ENCODE assay signal across 7 mouse cellular contexts in genomic region chr17:12327847-12328518, GRCm38 (mm10). TPM values are rescaled to one million over a fixed set of nuclear protein-coding genes. Genes with fewer than 3 reads are reported as not detected.
DNase-seq lines count a peak whose midpoint lies in the region; ATAC-seq and TF ChIP-seq lines count a peak whose summit lies in the region.

No protein-coding gene starts in this region.

- H3K27ac ChIP-seq in intestine, embryonic 14.5 days (ENCODE audit: low read depth): no peak overlapping the region; the same call in 1 of the 2 replicates
- H3K27ac ChIP-seq in lung, postnatal 0 days (ENCODE audit: low read length): peak overlapping the region; percentile 5; the same call in 1 of the 2 replicates

- peak; percentile 84 for DNase-seq in NIH3T3 (ENCODE audit: low read depth)
- peak; percentile 62 for DNase-seq in adrenal gland, adult 8-10 months
- peak; percentile 80 for DNase-seq in gastrocnemius, postnatal 14 days
- peak; percentile 73 for DNase-seq in intestine, embryonic 14.5 days (ENCODE audit: low spot score)
- DNase-seq in lung, postnatal 0 days (ENCODE audit: low spot score): peak; percentile 72
- peak; percentile 46 for DNase-seq in urinary bladder, adult 2 months (ENCODE audit: low spot score)
- DNase-seq in layer of hippocampus, adult 9-10 months (ENCODE audit: low spot score): no peak

- peak overlapping the region; percentile 24; the same call in 1 of the 2 replicates for H3K4me2 ChIP-seq in intestine, embryonic 14.5 days (ENCODE audit: low read length)
- H3K4me2 ChIP-seq in lung, postnatal 0 days (replicated peaks; ENCODE audit: low read depth, low read length): peak overlapping the region; percentile 2; the same call in 1 of the 2 replicates

- H3K9me3 ChIP-seq in intestine, embryonic 14.5 days (ENCODE audit: control insufficient read depth, low read length): no peaks in the 10 kb centered on the region
- H3K9me3 ChIP-seq in lung, postnatal 0 days (ENCODE audit: low read length): no peaks in the 10 kb centered on the region

- WGBS in intestine, embryonic 14.5 days: 19% methylated on average over 14 of the region's 14 CpGs
- WGBS in lung, postnatal 0 days: 23% methylated on average over 14 of the region's 14 CpGs

- TF ChIP-seq EP300 in lung, postnatal 0 days (IDR thresholded peaks at IDR 0.05): peak; percentile 24; the same call in 1 of the 2 replicates

- peak; percentile 48 for ATAC-seq in intestine, embryonic 14.5 days (replicated peaks; ENCODE audit: low FRiP score, low TSS enrichment, low read depth)
- ATAC-seq in lung, postnatal 0 days: peak; percentile 92

- no peak overlapping the region for H3K4me3 ChIP-seq in intestine, embryonic 14.5 days (ENCODE audit: low read depth, low read length)
- no peak overlapping the region for H3K4me3 ChIP-seq in lung, postnatal 0 days (ENCODE audit: low read depth, low read length)

- intact Hi-C loops in gastrocnemius, postnatal 14 days (cut with DNase I; ENCODE audit: low total_unique reads): no loop called here

- no peaks in the 10 kb centered on the region for H3K36me3 ChIP-seq in intestine, embryonic 14.5 days (ENCODE audit: control insufficient read depth, insufficient read depth, low read length)
- H3K36me3 ChIP-seq in lung, postnatal 0 days (ENCODE audit: insufficient read depth, low read length): no peaks in the 10 kb centered on the region

- H3K4me1 ChIP-seq in intestine, embryonic 14.5 days (replicated peaks; ENCODE audit: control insufficient read depth, insufficient read depth, low read length): peaks cover 16% of the 10 kb centered on the region
- 0 out of 2 replicates have a peak, but pooled peaks cover 5% of the 10 kb centered on the region for H3K4me1 ChIP-seq in lung, postnatal 0 days (ENCODE audit: insufficient read depth, low read depth, low read length)

- TF ChIP-seq CTCF in lung, postnatal 0 days (IDR thresholded peaks at IDR 0.05): no peak

- H3K27me3 ChIP-seq in intestine, embryonic 14.5 days (replicated peaks; ENCODE audit: control insufficient read depth, insufficient read depth, low read length): no peaks in the 10 kb centered on the region
- no peaks in the 10 kb centered on the region for H3K27me3 ChIP-seq in lung, postnatal 0 days (replicated peaks; ENCODE audit: insufficient read depth, low read length)

- no peak overlapping the region for H3K9ac ChIP-seq in intestine, embryonic 14.5 days (ENCODE audit: low read length)
- H3K9ac ChIP-seq in lung, postnatal 0 days (replicated peaks; ENCODE audit: low read depth): no peak overlapping the region

RNA-seq across cellular contexts. Expression of gene Map3k4, which starts 9.4 kb away (rescaled TPM):
- 10 to 100 TPM; 25.3 to 39.6 (median 34.3) TPM for total RNA-seq in adrenal gland, adult 8-10 months (2022)
- total RNA-seq in gastrocnemius, postnatal 14 days (2021): 10 to 100 TPM; 15.4 to 22.5 TPM
- 42.6 and 46.8 TPM in 2 replicates for polyA plus RNA-seq in intestine, embryonic 14.5 days (2014; fragmentation: Nextera tagmentation; extraction: Ambion mirVana)
- 32.5 and 35.4 TPM in 2 replicates for polyA plus RNA-seq in lung, postnatal 0 days (2015; fragmentation: Nextera tagmentation; extraction: Ambion mirVana)
- polyA plus RNA-seq in urinary bladder, adult 2 months (2012; rRNA removed): 14.3 and 21.8 TPM in 2 replicates

RNA-seq across cellular contexts. Expression of gene Plg, which starts 50.4 kb away (rescaled TPM):
- total RNA-seq in adrenal gland, adult 8-10 months (2022): under 1 TPM in 3 of 4 experiments, not detected in 1; 0.21 to 0.78 (median 0.49) TPM
- total RNA-seq in gastrocnemius, postnatal 14 days (2021): not detected
- 0.82 and 0.88 TPM in 2 replicates for polyA plus RNA-seq in intestine, embryonic 14.5 days (2014; fragmentation: Nextera tagmentation; extraction: Ambion mirVana)
- polyA plus RNA-seq in lung, postnatal 0 days (2015; fragmentation: Nextera tagmentation; extraction: Ambion mirVana): 0.05 and 0.11 TPM in 2 replicates
- polyA plus RNA-seq in urinary bladder, adult 2 months (2012; rRNA removed): 0.04 TPM in 1 of 2 replicates, not detected in the other
